Mouse (Mus musculus) lung, adult 2 months (tissue): ENCODE measurements around the gene Gadd45g. TPM values are rescaled to one million over a fixed set of nuclear protein-coding genes. Genes with fewer than 3 reads are reported as not detected.

Experiments used
- DNase-seq: peaks from one replicate; pipeline ENCODE4 v3.0.0; 2022
- H3K4me1 ChIP-seq: fragments of 200-500 bp; 2 replicates; pipeline ENCODE4 v1.6.1; 2011; ENCODE audit warnings: low read length; ENCODE audit not compliant: control insufficient read depth, insufficient read depth
- H3K4me3 ChIP-seq: fragments of 200-500 bp; replicated peaks from 2 replicates; pipeline ENCODE3; 2011; ENCODE audit warnings: low read depth, mild to moderate bottlenecking, control low read depth, low read length; ENCODE audit errors: extremely low read depth
- CTCF ChIP-seq: fragments of 200-500 bp; IDR thresholded peaks from 2 replicates; pipeline ENCODE4 v1.5.1; 2011; ENCODE audit warnings: mild to moderate bottlenecking, low read length, control low read depth; ENCODE audit not compliant: insufficient read depth
- POLR2A ChIP-seq: fragments of 200-500 bp; IDR thresholded peaks from 2 replicates; pipeline ENCODE4 v1.6.1; 2011; ENCODE audit warnings: low read depth, mild to moderate bottlenecking, control low read depth, low read length, borderline replicate concordance; ENCODE audit errors: extremely low read depth
- WGBS: fragments of 180-500 bp; shearing (Covaris S2); methylation state at CpG from one replicate; pipeline ENCODE4 v1.1.7; 2018; 5-methylcytosine and 5-hydroxymethylcytosine counted together
- polyA plus RNA-seq: library from polyadenylated mRNA; depleted of rRNA; stranded (reverse); fragments of >200 nt; gene quantifications from 2 replicates; pipeline ENCODE4 v1.2.3, GENCODE M21; 2012

Gene Gadd45g
- polyA plus RNA-seq, 1 experiment = 43.5 TPM

DNA sequence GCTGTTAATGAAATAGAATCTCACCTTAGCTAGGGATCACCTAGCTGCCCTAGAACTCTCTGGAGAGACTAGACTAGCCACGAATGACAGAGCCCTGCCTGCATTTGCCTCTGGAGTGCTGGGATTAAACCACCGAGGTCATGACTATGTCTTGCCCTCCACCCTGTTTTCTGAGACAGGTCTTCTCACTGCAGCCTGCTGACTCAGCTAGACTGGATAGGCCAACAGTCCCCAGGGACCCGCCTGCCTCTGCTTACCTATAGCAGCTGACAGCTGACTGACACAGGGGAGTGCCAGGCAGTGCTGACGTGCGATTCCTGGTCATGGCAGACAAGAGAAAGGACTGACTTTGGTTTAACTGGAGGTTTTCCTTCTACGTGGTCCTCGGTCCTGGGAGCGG, 12.7 kb downstream of the Gadd45g start:
- no peak for DNase-seq
- no peak for TF ChIP-seq CTCF
- TF ChIP-seq POLR2A = no peak
- 92% methylated on average over 8 of the region's 8 CpGs for WGBS
- H3K4me1 ChIP-seq = no peaks in the 10 kb centered on the region
- no peak overlapping the region for H3K4me3 ChIP-seq

DNA sequence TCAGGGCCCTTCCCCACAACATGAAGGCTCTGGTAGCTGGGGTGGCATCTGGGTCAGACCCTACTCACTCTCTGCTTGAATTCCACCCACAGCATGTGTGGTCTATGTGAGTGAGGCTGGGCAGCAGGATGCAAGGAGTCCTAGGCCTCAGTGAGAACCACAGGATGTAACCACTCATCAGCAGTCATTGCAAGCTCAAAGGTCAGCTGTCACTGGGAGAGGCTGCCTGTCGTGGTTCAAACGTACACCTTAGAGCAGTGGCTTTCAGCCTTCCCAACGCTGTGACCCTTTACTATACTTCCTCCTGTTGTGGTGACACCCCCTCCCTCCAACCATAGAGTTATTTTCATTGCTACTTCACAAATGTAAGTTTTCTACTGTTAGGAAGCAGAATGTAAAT, 13.3 kb downstream of the Gadd45g start:
- 68% methylated on average over 3 of the region's 3 CpGs for WGBS
- DNase-seq = no peak
- Histone ChIP-seq H3K4me1 (no peaks in the 10 kb centered on the region), H3K4me3 (no peak overlapping the region)
- TF ChIP-seq POLR2A (no peak), CTCF (no peak)

GRCm38 (mm10) chr13:51862750-51863149, 16.3 kb downstream of the Gadd45g start:
- Histone ChIP-seq H3K4me3 (no peak overlapping the region), H3K4me1 (no peaks in the 10 kb centered on the region)
- TF ChIP-seq POLR2A (no peak), CTCF (no peak)
- 73% methylated on average over 1 of the region's 1 CpGs for WGBS
- no peak for DNase-seq

DNA sequence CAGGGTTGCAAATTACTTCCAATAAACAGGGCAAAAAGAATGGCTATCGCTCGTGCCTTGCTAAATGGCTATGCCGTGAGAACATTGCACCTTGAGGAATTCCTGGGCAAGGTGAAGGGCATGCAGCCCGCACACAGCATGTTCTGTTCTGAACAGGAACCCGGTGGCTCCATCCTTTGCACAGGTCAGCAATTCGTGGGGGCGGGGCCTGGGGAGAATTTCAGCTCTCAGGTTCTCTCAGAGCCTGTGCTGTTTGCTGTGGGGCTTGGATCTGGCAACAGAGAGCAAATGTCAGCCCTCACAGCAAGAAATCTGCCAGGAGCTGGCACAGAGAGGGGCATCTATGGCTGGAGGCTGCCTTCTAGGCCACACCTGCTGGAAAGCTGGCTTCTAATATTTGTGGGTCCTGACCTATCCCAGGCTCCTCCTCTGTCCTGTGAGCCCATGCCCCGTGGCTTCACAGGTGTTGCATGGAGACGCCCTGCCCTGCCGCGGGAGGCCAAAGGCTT, 19.7 kb downstream of the Gadd45g start:
- no peak overlapping the region for H3K4me3 ChIP-seq
- TF ChIP-seq CTCF = no peak
- TF ChIP-seq POLR2A = no peak
- H3K4me1 ChIP-seq = peaks cover 6% of the 10 kb centered on the region
- DNase-seq = peak; percentile 33
- WGBS = 53% methylated on average over 11 of the region's 11 CpGs

DNA sequence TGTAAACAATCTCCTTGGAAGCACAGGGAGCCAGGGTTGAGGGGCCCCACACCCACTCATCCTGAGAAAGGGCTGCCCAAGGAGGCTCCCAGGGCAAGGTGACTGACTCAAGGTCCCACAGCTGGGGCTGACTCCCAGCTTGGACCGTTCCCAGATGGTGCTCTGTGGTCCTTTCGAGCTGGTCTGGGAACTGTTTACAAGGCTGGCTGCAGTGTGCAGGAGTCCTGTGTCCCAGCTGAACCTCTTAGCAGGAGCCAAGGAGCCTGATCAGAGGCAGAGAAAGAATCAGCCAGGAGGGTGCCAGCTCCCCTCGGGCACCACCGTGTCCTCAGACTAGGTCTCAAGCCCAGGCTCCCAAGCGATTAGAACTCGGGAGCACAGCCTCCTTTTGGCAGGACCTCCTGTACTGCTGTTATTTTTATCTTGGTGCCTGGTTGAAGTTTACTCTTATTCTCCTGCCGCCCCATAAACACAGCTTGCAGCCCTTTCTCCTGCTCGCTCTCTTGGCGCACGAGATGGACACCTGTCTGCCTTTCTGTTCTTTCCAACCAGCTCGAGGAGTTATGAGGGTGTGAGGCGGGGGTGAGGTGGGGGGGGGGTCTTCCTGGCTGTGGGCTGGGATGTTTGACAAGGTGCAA, 22.1 kb downstream of the Gadd45g start:
- 23% methylated on average over 12 of the region's 12 CpGs for WGBS
- H3K4me3 ChIP-seq = no peak overlapping the region
- TF ChIP-seq CTCF = no peak
- no peak for TF ChIP-seq POLR2A
- H3K4me1 ChIP-seq = peaks cover 6% of the 10 kb centered on the region
- DNase-seq = no peak

DNA sequence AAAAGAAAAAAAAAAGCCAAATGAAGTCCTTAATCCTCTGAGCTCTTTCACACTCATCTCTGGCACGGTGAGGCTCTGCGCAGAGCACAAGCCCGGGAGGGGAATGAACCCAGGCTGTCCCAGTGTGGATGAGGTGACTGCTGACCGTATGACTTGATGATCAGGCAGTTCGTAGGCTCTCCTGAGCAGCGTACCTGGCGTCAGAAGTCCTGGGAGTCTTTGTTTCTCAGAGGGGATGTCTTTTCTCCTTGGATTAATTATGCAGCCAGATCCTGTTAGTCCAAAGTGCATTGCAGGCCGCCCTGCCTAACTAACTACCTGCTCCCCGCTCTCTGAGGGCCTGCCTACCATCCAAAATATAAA, 22.6 kb downstream of the Gadd45g start:
- peaks cover 6% of the 10 kb centered on the region for H3K4me1 ChIP-seq
- no peak overlapping the region for H3K4me3 ChIP-seq
- 81% methylated on average over 9 of the region's 9 CpGs for WGBS
- TF ChIP-seq CTCF = no peak
- TF ChIP-seq POLR2A = no peak
- DNase-seq = no peak

- DNase-seq = no peak
- Histone ChIP-seq H3K4me3 (no peak overlapping the region), H3K4me1 (peaks cover 6% of the 10 kb centered on the region)
- no peak for TF ChIP-seq CTCF
- TF ChIP-seq POLR2A = no peak
- 91% methylated on average over 4 of the region's 4 CpGs for WGBS
Observed at GRCm38 (mm10) chr13:51871148-51871547, 24.7 kb downstream of the Gadd45g start.

GRCm38 (mm10) chr13:51872252-51872962, 25.9 kb downstream of the Gadd45g start:
- no peak for DNase-seq
- Histone ChIP-seq H3K4me3 (no peak overlapping the region), H3K4me1 (peaks cover 6% of the 10 kb centered on the region)
- TF ChIP-seq POLR2A = no peak
- TF ChIP-seq CTCF = no peak
- WGBS = 86% methylated on average over 9 of the region's 9 CpGs

DNA sequence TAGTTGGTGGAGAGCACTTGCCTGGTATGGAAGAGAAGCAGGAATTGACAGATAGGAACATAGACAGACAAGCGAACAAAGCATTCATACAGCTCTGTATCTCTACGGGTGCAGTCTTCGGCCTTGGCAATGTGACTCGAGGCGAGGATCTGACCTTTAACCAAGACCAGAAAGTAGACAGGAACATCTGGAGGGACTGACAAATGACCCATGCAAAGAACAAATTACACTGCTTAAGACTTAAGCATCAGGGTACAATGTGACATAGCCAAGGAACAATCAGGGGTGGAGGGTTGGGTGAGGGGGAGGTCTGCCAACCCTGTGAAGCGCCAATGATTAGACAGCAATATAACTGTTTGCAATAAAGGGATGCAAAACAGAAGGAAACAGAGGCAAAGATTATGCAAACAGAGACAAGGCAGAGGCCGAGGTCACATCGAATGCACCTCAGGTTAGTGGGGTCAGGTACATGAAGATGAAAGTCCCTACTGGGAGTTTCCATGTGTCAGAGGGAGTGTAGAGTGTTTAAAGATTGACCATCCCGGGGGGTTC, 26.6 kb downstream of the Gadd45g start:
- WGBS = 90% methylated on average over 9 of the region's 9 CpGs
- TF ChIP-seq CTCF (no peak), POLR2A (no peak)
- Histone ChIP-seq H3K4me3 (no peak overlapping the region), H3K4me1 (peaks cover 6% of the 10 kb centered on the region)
- DNase-seq = no peak
